Mouse (Mus musculus): ENCODE measurements around the gene Spocd1. TPM values are rescaled to one million over a fixed set of nuclear protein-coding genes. Genes with fewer than 3 reads are reported as not detected.
"Not testable (repeated sequence)": the region's sequence is repeated elsewhere in the genome, so short reads cannot be mapped to it uniquely, and the experiment has no call there.

The Spocd1 gene
- not detected in 2 replicates for polyA plus RNA-seq (2014; fragmentation: Nextera tagmentation; extraction: Ambion mirVana)

DNA sequence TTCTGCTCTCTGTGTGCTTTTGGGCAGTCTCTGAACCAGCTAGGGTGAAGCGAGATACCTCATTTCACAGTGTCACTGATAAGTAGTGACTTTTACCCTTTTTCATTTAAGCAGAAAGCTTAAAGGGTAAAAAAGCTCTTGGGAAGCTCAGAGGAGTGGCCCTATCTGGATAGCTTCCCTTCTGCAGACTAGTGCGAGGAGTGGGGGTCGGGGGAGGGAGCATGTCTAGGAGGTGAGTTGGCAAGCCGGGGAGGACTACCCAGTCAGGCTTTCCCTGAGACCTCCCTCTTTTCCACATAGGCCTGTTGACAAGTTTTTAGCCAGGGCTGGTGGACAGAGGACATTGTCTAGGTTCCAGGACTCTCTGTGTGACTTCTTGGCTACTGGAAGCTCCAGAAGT, at the start of gene Spocd1:
Spocd1 (plus strand) TSS at position 301 of the 400 bp plus-strand sequence.
- H3K9ac ChIP-seq (replicated peaks; ENCODE audit: low read depth, low read length) = no peak within 1 kb of the TSS
- 0 out of 2 replicates have a peak, but pooled peaks cover 2% of the 10 kb centered on the region for H3K4me1 ChIP-seq (ENCODE audit: control insufficient read depth, insufficient read depth, low read length)
- no peak within 1 kb of the TSS for H3K27ac ChIP-seq (ENCODE audit: low read depth, low read length)
- WGBS = 53% methylated on average over 4 of the region's 4 CpGs
- no peak for ATAC-seq (ENCODE audit: low read depth)
- no peaks in the 10 kb centered on the region for H3K9me3 ChIP-seq (ENCODE audit: control insufficient read depth, low read length)
- H3K36me3 ChIP-seq (ENCODE audit: control insufficient read depth, insufficient read depth, low read length) = no peaks in the 10 kb centered on the region
- H3K4me2 ChIP-seq (ENCODE audit: low read depth, low read length) = peak within 1 kb of the TSS; percentile 27; the same call in 1 of the 2 replicates
- H3K4me3 ChIP-seq (ENCODE audit: low read depth, low read length) = no peak within 1 kb of the TSS
- no peaks in the 10 kb centered on the region for H3K27me3 ChIP-seq (ENCODE audit: control insufficient read depth, insufficient read depth, low read length)

DNA sequence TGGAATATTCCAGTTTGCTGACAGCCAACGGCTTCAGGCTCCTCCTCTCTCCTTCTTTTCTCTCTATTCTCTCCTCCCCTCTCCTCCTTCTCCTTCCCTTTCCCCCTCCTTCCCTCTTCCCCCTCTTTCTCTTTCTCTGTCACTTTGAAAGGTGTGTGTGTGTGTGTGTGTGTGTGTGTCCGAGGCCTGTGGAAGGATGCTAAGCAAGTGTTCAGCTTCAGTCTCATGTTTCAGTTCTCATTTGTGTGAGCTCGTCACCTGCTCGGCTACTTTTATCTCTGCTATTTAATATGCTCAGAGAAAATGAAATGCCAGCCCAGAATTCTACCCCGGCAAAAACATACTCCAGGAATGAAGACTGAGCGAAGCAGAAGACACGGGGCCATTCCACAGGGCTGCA, 48.4 kb upstream of the Spocd1 start:
- Histone ChIP-seq H3K9me3 (ENCODE audit: control insufficient read depth, low read length) (no peaks in the 10 kb centered on the region), H3K27ac (ENCODE audit: low read depth, low read length) (no peak overlapping the region), H3K4me1 (ENCODE audit: control insufficient read depth, insufficient read depth, low read length) (0 out of 2 replicates have a peak, but pooled peaks cover 4% of the 10 kb centered on the region), H3K27me3 (ENCODE audit: control insufficient read depth, insufficient read depth, low read length) (no peaks in the 10 kb centered on the region), H3K4me2 (ENCODE audit: low read depth, low read length) (no peak overlapping the region), H3K9ac (replicated peaks; ENCODE audit: low read depth, low read length) (no peak overlapping the region), H3K4me3 (ENCODE audit: low read depth, low read length) (no peak overlapping the region), H3K36me3 (ENCODE audit: control insufficient read depth, insufficient read depth, low read length) (no peaks in the 10 kb centered on the region)
- WGBS = 90% methylated on average over 7 of the region's 7 CpGs
- no peak for ATAC-seq (ENCODE audit: low read depth)

DNA sequence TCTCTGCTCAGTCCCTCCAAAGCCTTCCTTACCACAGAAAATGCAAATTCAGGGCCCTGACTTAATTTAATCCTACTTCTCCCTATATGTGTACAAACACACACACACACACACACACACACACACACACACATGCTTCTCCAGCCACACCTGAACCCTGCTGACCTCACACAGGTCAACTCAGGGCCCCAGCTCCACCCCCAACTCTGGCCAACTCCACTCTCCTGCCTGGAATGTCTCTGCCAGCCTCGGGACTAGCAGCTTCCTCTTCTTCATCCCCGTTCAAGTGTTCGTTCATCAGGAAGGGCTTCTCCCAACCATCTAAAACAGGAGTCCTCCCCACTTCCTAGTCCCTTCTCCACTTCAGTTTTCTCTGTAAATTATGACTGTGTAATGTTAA, 47.4 kb upstream of the Spocd1 start:
- no peak for ATAC-seq (ENCODE audit: low read depth)
- H3K4me3 ChIP-seq (ENCODE audit: low read depth, low read length) = no peak overlapping the region
- no peak overlapping the region for H3K9ac ChIP-seq (replicated peaks; ENCODE audit: low read depth, low read length)
- H3K27me3 ChIP-seq (ENCODE audit: control insufficient read depth, insufficient read depth, low read length) = no peaks in the 10 kb centered on the region
- 46% methylated on average over 3 of the region's 3 CpGs for WGBS
- no peak overlapping the region for H3K4me2 ChIP-seq (ENCODE audit: low read depth, low read length)
- no peak overlapping the region for H3K27ac ChIP-seq (ENCODE audit: low read depth, low read length)
- no peaks in the 10 kb centered on the region for H3K9me3 ChIP-seq (ENCODE audit: control insufficient read depth, low read length)
- H3K4me1 ChIP-seq (ENCODE audit: control insufficient read depth, insufficient read depth, low read length) = 0 out of 2 replicates have a peak, but pooled peaks cover 4% of the 10 kb centered on the region
- no peaks in the 10 kb centered on the region for H3K36me3 ChIP-seq (ENCODE audit: control insufficient read depth, insufficient read depth, low read length)

DNA sequence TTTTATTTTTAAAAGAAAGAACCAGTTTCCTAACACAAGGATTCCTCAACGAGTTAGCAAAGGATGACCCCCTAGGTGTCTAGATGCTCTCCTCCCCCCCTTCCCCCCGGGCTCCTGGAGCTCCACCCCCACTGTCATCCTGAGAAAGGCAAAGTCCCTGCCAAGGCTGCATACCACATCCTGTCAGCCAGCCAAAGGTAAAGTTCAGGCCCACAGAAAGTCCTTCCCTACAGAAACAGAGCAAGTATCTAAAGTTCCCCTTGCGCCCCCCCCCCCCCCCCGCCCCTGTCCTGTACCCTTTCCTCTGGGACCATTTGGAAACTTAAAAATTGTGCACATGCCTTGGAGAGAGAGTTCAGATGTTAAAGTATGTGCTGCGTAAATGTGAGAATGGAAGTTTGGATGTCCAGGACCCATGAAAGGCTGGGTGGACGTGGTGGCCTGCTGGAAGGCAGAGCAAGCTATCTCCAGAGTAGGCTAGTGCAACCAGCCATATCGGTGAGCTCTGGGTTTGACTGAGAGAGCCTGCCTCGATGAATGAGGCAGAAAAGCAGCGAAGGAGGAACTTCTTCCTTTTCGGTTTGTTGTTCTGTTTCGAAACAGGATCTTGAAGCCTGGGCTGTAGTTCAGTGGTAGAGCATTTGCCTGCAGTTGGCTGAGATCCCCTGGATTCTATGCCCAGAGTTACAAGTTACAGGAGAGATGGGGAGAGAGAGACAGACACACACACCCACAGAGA, 46.3 kb upstream of the Spocd1 start:
- no peak for ATAC-seq (ENCODE audit: low read depth)
- Histone ChIP-seq H3K27ac (ENCODE audit: low read depth, low read length) (no peak overlapping the region), H3K4me2 (ENCODE audit: low read depth, low read length) (no peak overlapping the region), H3K27me3 (ENCODE audit: control insufficient read depth, insufficient read depth, low read length) (no peaks in the 10 kb centered on the region), H3K9ac (replicated peaks; ENCODE audit: low read depth, low read length) (no peak overlapping the region), H3K9me3 (ENCODE audit: control insufficient read depth, low read length) (no peaks in the 10 kb centered on the region), H3K36me3 (ENCODE audit: control insufficient read depth, insufficient read depth, low read length) (no peaks in the 10 kb centered on the region), H3K4me1 (ENCODE audit: control insufficient read depth, insufficient read depth, low read length) (0 out of 2 replicates have a peak, but pooled peaks cover 3% of the 10 kb centered on the region), H3K4me3 (ENCODE audit: low read depth, low read length) (no peak overlapping the region)
- 46% methylated on average over 9 of the region's 11 CpGs for WGBS

DNA sequence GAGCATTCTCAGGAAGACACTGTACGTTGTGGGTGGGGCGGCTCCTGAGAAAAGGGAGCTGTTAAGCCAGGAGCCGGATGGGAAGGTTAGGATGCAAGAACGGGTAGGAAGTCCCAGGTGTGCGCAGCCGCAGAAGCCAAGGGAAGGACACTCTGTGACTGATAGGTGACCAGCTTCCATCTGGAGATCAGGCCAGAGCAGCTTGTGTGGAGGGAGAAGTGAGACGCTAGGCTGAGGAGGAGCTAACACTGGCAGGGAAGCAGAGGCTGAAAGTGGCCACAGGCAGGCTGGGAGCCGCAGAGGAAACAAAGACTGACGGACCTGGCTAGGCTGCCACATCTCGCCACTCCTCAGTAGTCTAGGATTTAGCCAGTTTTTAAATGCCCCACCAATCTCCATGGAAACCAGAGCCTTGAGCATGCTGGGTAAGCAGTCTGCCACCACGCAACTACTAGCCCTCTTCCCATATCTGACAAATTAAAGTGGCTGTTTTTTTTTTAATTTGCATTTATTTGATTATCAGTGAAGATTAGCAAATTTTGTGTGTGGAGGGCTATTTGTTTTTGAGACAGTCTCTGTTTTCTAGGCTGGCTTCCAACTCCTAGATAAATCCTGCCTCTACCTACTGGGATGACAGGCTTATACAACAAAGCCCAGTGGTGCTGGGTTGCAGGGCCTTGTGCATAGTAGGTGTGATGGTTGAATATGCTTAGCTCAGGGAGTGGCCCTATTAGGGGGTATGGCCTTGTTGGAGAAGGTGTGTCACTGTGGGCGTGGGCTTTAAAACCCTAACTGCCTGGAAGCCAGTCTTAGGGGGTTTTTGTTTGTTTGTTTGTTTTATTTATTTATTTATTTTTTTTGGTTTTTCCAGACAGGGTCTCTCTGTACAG, 44.8 kb upstream of the Spocd1 start:
- no peaks in the 10 kb centered on the region for H3K36me3 ChIP-seq (ENCODE audit: control insufficient read depth, insufficient read depth, low read length)
- 0 out of 2 replicates have a peak, but pooled peaks have one; percentile 51 for ATAC-seq (ENCODE audit: low read depth)
- H3K4me2 ChIP-seq (ENCODE audit: low read depth, low read length) = no peak overlapping the region
- H3K9me3 ChIP-seq (ENCODE audit: control insufficient read depth, low read length) = no peaks in the 10 kb centered on the region
- 64% methylated on average over 12 of the region's 12 CpGs for WGBS
- H3K27me3 ChIP-seq (ENCODE audit: control insufficient read depth, insufficient read depth, low read length) = no peaks in the 10 kb centered on the region
- no peak overlapping the region for H3K27ac ChIP-seq (ENCODE audit: low read depth, low read length)
- H3K4me1 ChIP-seq (ENCODE audit: control insufficient read depth, insufficient read depth, low read length) = no peaks in the 10 kb centered on the region
- H3K9ac ChIP-seq (replicated peaks; ENCODE audit: low read depth, low read length) = no peak overlapping the region
- H3K4me3 ChIP-seq (ENCODE audit: low read depth, low read length) = no peak overlapping the region

DNA sequence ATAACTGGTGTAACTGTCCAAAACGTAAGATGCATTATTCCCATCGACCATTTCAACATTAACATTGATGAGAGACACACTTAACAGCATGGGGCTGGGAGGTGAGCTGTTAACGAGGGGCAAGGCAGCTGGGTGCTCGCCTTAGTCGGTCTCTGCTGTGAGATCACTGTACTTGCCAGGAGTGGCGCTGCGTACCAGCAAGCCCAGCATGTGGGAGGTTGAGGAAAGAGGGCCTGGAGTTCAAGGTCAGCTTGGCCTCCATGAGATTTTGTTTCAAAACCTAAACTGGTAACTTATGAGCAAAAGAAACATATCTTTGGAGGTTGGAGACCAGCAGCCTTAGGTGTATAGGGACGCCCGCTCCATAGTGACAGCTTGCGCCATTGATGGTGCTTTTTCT, 39.4 kb upstream of the Spocd1 start:
- no peak overlapping the region for H3K4me2 ChIP-seq (ENCODE audit: low read depth, low read length)
- H3K27ac ChIP-seq (ENCODE audit: low read depth, low read length) = no peak overlapping the region
- H3K9me3 ChIP-seq (ENCODE audit: control insufficient read depth, low read length) = no peaks in the 10 kb centered on the region
- no peaks in the 10 kb centered on the region for H3K36me3 ChIP-seq (ENCODE audit: control insufficient read depth, insufficient read depth, low read length)
- no peaks in the 10 kb centered on the region for H3K27me3 ChIP-seq (ENCODE audit: control insufficient read depth, insufficient read depth, low read length)
- no peaks in the 10 kb centered on the region for H3K4me1 ChIP-seq (ENCODE audit: control insufficient read depth, insufficient read depth, low read length)
- WGBS = 71% methylated on average over 10 of the region's 10 CpGs
- H3K9ac ChIP-seq (replicated peaks; ENCODE audit: low read depth, low read length) = no peak overlapping the region
- no peak for ATAC-seq (ENCODE audit: low read depth)
- no peak overlapping the region for H3K4me3 ChIP-seq (ENCODE audit: low read depth, low read length)

DNA sequence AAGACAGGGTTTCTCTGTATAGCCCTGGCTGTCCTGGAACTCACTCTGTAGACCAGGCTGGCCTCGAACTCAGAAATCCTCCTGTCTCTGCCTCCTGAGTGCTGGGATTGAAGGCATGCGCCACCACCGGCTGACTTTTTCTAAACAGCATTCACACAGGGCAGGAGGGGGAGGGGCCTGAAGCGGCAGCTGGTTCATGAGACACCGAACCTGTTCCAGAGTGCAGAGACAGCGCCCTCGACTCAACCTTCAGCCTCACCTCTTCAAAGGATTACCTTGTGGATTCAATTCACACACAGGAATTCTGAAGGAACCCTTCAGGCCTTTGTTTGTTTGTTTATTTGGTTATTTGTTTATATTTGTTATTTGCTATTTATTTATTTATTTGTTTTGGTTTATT, 39.0 kb upstream of the Spocd1 start:
- H3K9me3 ChIP-seq (ENCODE audit: control insufficient read depth, low read length) = no peaks in the 10 kb centered on the region
- no peak overlapping the region for H3K27ac ChIP-seq (ENCODE audit: low read depth, low read length)
- no peaks in the 10 kb centered on the region for H3K36me3 ChIP-seq (ENCODE audit: control insufficient read depth, insufficient read depth, low read length)
- no peak overlapping the region for H3K4me2 ChIP-seq (ENCODE audit: low read depth, low read length)
- H3K4me1 ChIP-seq (ENCODE audit: control insufficient read depth, insufficient read depth, low read length) = no peaks in the 10 kb centered on the region
- H3K4me3 ChIP-seq (ENCODE audit: low read depth, low read length) = no peak overlapping the region
- H3K27me3 ChIP-seq (ENCODE audit: control insufficient read depth, insufficient read depth, low read length) = no peaks in the 10 kb centered on the region
- H3K9ac ChIP-seq (replicated peaks; ENCODE audit: low read depth, low read length) = no peak overlapping the region
- WGBS = 90% methylated on average over 7 of the region's 7 CpGs
- ATAC-seq (ENCODE audit: low read depth) = no peak

DNA sequence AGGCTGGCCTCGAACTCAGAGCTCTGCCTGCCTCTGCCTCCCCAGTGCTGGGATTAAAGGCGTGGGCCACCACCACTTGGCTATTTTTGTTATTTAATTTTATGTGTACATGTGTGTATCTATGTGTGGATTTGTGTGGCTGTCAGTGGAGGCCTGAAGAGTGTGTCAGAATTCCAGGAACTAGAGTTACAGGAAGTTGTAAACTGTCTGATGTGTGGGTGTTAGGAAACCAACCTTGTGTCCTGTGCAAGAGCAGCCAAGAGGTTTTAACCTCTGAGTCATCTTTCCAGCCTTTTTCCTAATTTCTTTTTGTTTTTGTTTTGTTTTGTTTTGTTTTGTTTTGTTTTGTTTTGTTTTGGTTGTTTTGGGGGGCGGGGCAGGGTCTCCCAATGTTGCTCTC, 34.2 kb upstream of the Spocd1 start:
- Histone ChIP-seq H3K4me1 (ENCODE audit: control insufficient read depth, insufficient read depth, low read length) (no peaks in the 10 kb centered on the region), H3K4me2 (ENCODE audit: low read depth, low read length) (no peak overlapping the region), H3K4me3 (ENCODE audit: low read depth, low read length) (no peak overlapping the region), H3K27ac (ENCODE audit: low read depth, low read length) (no peak overlapping the region), H3K9ac (replicated peaks; ENCODE audit: low read depth, low read length) (no peak overlapping the region), H3K9me3 (ENCODE audit: control insufficient read depth, low read length) (no peaks in the 10 kb centered on the region), H3K36me3 (ENCODE audit: control insufficient read depth, insufficient read depth, low read length) (no peaks in the 10 kb centered on the region), H3K27me3 (ENCODE audit: control insufficient read depth, insufficient read depth, low read length) (no peaks in the 10 kb centered on the region)
- WGBS = 88% methylated on average over 3 of the region's 3 CpGs
- ATAC-seq (ENCODE audit: low read depth) = no peak

DNA sequence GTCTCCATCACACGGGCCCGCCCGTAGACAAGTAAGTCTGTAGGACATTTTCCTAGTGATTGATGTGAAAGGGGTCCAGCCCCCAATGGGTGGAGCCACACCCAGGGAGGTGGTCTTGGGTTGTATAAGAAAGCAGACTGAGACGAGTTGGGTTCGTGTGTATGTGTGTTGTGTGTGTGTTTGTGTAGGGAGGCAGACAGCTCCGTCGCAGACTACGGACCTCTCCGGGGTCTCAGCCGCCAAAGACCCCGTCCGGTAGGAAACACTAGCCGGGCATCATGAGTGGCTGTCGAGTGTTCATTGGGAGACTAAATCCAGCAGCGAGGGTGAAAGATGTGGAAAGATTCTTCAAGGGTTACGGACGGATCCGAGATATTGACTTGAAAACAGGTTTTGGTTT, 30.2 kb upstream of the Spocd1 start:
- H3K4me3 ChIP-seq (ENCODE audit: low read depth, low read length); H3K9ac ChIP-seq (replicated peaks; ENCODE audit: low read depth, low read length): not testable (repeated sequence)
- 96% methylated on average over 18 of the region's 18 CpGs for whole genome bisulfite sequencing

More for the DNA sequence above, 30.2 kb upstream of the Spocd1 start:
- H3K4me2 ChIP-seq (ENCODE audit: low read depth, low read length); H3K27ac ChIP-seq (ENCODE audit: low read depth, low read length); H3K4me1 ChIP-seq (ENCODE audit: control insufficient read depth, insufficient read depth, low read length); H3K36me3 ChIP-seq (ENCODE audit: control insufficient read depth, insufficient read depth, low read length); ATAC-seq (ENCODE audit: low read depth); H3K9me3 ChIP-seq (ENCODE audit: control insufficient read depth, low read length); H3K27me3 ChIP-seq (ENCODE audit: control insufficient read depth, insufficient read depth, low read length): not testable (repeated sequence)

Data from neural tube, embryonic 14.5 days (tissue).